Comparison of ENCODE assay signal across 7 mouse cellular contexts in genomic region chr9:75221420-75222287, GRCm38 (mm10). TPM values are rescaled to one million over a fixed set of nuclear protein-coding genes. Genes with fewer than 3 reads are reported as not detected.
DNase-seq lines count a peak whose midpoint lies in the region; ATAC-seq and TF ChIP-seq lines count a peak whose summit lies in the region.

No protein-coding gene starts in this region.

- TF ChIP-seq CTCF in lung, postnatal 0 days (IDR thresholded peaks at IDR 0.05): no peak

- H3K4me3 ChIP-seq in megakaryocyte, embryonic 14.5 days (replicated peaks): peak overlapping the region; percentile 88
- H3K4me3 ChIP-seq in lung, postnatal 0 days (ENCODE audit: low read depth, low read length): no peak overlapping the region

- H3K4me2 ChIP-seq in lung, postnatal 0 days (replicated peaks; ENCODE audit: low read depth, low read length): no peak overlapping the region

- H3K27ac ChIP-seq in lung, postnatal 0 days (ENCODE audit: low read length): peak overlapping the region; percentile 47; the same call in 1 of the 2 replicates

- no peak for TF ChIP-seq EP300 in lung, postnatal 0 days (IDR thresholded peaks at IDR 0.05)

- no peak overlapping the region for H3K9ac ChIP-seq in lung, postnatal 0 days (replicated peaks; ENCODE audit: low read depth)

- peaks cover 38% of the 10 kb centered on the region for H3K36me3 ChIP-seq in megakaryocyte, embryonic 14.5 days (replicated peaks; ENCODE audit: low read length)
- no peaks in the 10 kb centered on the region for H3K36me3 ChIP-seq in lung, postnatal 0 days (ENCODE audit: insufficient read depth, low read length)

- no peaks in the 10 kb centered on the region for H3K27me3 ChIP-seq in megakaryocyte, embryonic 14.5 days (replicated peaks)
- no peaks in the 10 kb centered on the region for H3K27me3 ChIP-seq in lung, postnatal 0 days (replicated peaks; ENCODE audit: insufficient read depth, low read length)

- ATAC-seq in megakaryocyte, adult 5-6 weeks (ENCODE audit: poor library complexity, severe bottlenecking): no peak; the same call in 1 of the 2 replicates
- ATAC-seq in hematopoietic stem cell, adult 5-6 weeks (replicated peaks in 1 of 2; ENCODE audit: insufficient read depth in 1 of 2, low FRiP score in 2 of 2, low TSS enrichment in 1 of 2, low read depth in 1 of 2, poor library complexity in 2 of 2, severe bottlenecking in 2 of 2): peak; percentile 92 to 94
- peak; percentile 99 for ATAC-seq in lung, postnatal 0 days

- peak; percentile 63 for DNase-seq in adrenal gland, postnatal 25 days
- DNase-seq in lung, postnatal 0 days (ENCODE audit: low spot score): peak; percentile 90
- DNase-seq in spleen, postnatal 10 days (ENCODE audit: low spot score in 2 of 2): no peak
- no peak for DNase-seq in urinary bladder, postnatal 25 days (ENCODE audit: low spot score)

- no peaks in the 10 kb centered on the region for H3K9me3 ChIP-seq in megakaryocyte, embryonic 14.5 days
- no peaks in the 10 kb centered on the region for H3K9me3 ChIP-seq in lung, postnatal 0 days (ENCODE audit: low read length)

- WGBS in lung, postnatal 0 days: 55% methylated on average over 10 of the region's 10 CpGs

- H3K4me1 ChIP-seq in megakaryocyte, embryonic 14.5 days: peaks cover 71% of the 10 kb centered on the region
- no peaks in the 10 kb centered on the region for H3K4me1 ChIP-seq in lung, postnatal 0 days (ENCODE audit: insufficient read depth, low read depth, low read length)

RNA-seq across cellular contexts. Expression of gene Myo5c, which starts 10.2 kb away (rescaled TPM):
- polyA plus RNA-seq in megakaryocyte, embryonic 14.5 days (2012; ENCODE audit: insufficient read depth, low replicate concordance): 0.27 TPM in 1 of 2 replicates, not detected in the other
- total RNA-seq in megakaryocyte, adult 5-6 weeks (2015): not detected in 2 replicates
- not detected in 2 replicates for total RNA-seq in megakaryocyte, adult 5-6 weeks (2017)
- 3.8 and 4.8 TPM in 2 replicates for total RNA-seq in adrenal gland, postnatal 25 days (2021)
- 12.1 and 12.6 TPM in 2 replicates for total RNA-seq in hematopoietic stem cell, adult 5-6 weeks (2017)
- polyA plus RNA-seq in lung, postnatal 0 days (2015; fragmentation: Nextera tagmentation; extraction: Ambion mirVana): 35.0 and 39.2 TPM in 2 replicates

Comparison
In these comparisons a context has a peak if more than half of its experiments do, and no peak if none do; other contexts are left out.
1. DNase-seq: peak in adrenal gland, postnatal 25 days (single experiment) and lung, postnatal 0 days (single experiment); none in spleen, postnatal 10 days (0 of 2) and urinary bladder, postnatal 25 days (single experiment).